Mouse (Mus musculus): ENCODE measurements around the gene AI597479.

DNA sequence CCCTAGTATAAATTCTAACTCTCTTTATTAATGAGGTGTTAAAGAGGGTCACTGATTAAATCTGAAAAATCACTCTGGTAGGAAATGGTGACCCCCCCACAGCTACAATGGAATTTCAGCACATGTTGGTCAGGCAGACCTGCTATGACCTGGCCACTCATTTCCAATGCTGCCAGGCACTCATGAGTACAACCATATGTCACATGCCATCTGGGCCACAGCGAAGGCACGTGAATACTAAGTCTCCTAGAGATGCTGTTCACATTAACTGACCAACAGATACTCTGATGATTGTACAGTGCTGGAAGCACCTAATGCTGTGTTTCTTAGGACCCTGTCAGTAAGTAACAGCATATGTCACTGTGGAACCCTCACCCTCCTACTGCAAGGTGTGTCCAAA lies 23.7 kb upstream of the AI597479 start:
- TF ChIP-seq CTCF (IDR thresholded peaks at IDR 0.05; ENCODE audit: low read depth, low read length) (no peak), POLR2A (IDR thresholded peaks at IDR 0.05; ENCODE audit: extremely low read depth, insufficient read depth, low read length) (no peak)
